In genomic region chr14:14893932-14894652, GRCm38 (mm10) we compare ENCODE assay signal across 8 mouse cellular contexts.
DNase-seq lines count a peak whose midpoint lies in the region; ATAC-seq lines count a peak whose summit lies in the region.

No protein-coding gene starts in this region.

- H3K9me3 ChIP-seq in hindbrain, embryonic 11.5 days (ENCODE audit: control insufficient read depth, low read length) = no peaks in the 10 kb centered on the region
- H3K9me3 ChIP-seq in hindbrain, embryonic 10.5 days = no peaks in the 10 kb centered on the region
- no peaks in the 10 kb centered on the region for H3K9me3 ChIP-seq in kidney, embryonic 14.5 days (ENCODE audit: control insufficient read depth, low read length)

- peak; percentile 26 for DNase-seq in hindbrain, embryonic 11.5 days (ENCODE audit: low spot score)
- no peak for DNase-seq in hindbrain, embryonic 10.5 days (ENCODE audit: low spot score)
- peak; percentile 15 for DNase-seq in NIH3T3 (ENCODE audit: low read depth)
- DNase-seq in cerebellum, adult 9-11 months = peak; percentile 56
- peak; percentile 83 for DNase-seq in retina, postnatal 1 day
- DNase-seq in layer of hippocampus, adult 8-10 months (ENCODE audit: low spot score in 2 of 2) = no peak
- no peak for DNase-seq in left cerebral cortex, postnatal 36 days (ENCODE audit: low spot score in 2 of 2)

- 38% methylated on average over 4 of the region's 4 CpGs for WGBS in hindbrain, embryonic 11.5 days
- WGBS in hindbrain, embryonic 10.5 days = 37% methylated on average over 4 of the region's 4 CpGs
- WGBS in kidney, embryonic 14.5 days = 18% methylated on average over 4 of the region's 4 CpGs

- H3K27me3 ChIP-seq in hindbrain, embryonic 11.5 days (ENCODE audit: control insufficient read depth, insufficient read depth, low read length) = no peaks in the 10 kb centered on the region
- no peaks in the 10 kb centered on the region for H3K27me3 ChIP-seq in hindbrain, embryonic 10.5 days (ENCODE audit: insufficient read depth, poor library complexity, severe bottlenecking)
- H3K27me3 ChIP-seq in kidney, embryonic 14.5 days (ENCODE audit: control insufficient read depth, insufficient read depth, low read length) = no peaks in the 10 kb centered on the region

- H3K4me2 ChIP-seq in hindbrain, embryonic 11.5 days (replicated peaks; ENCODE audit: low read depth, low read length) = no peak overlapping the region
- H3K4me2 ChIP-seq in kidney, embryonic 14.5 days (replicated peaks; ENCODE audit: low read depth, low read length) = no peak overlapping the region

- ATAC-seq in hindbrain, embryonic 11.5 days (ENCODE audit: low FRiP score) = no peak
- ATAC-seq in kidney, embryonic 14.5 days (ENCODE audit: low FRiP score, low TSS enrichment) = peak; percentile 81; the same call in 1 of the 2 replicates

- no peaks in the 10 kb centered on the region for H3K36me3 ChIP-seq in hindbrain, embryonic 11.5 days (ENCODE audit: control insufficient read depth, insufficient read depth, low read length)
- no peaks in the 10 kb centered on the region for H3K36me3 ChIP-seq in hindbrain, embryonic 10.5 days
- no peaks in the 10 kb centered on the region for H3K36me3 ChIP-seq in kidney, embryonic 14.5 days (ENCODE audit: control insufficient read depth, insufficient read depth, low read length)

- no peaks in the 10 kb centered on the region for H3K4me1 ChIP-seq in hindbrain, embryonic 11.5 days (replicated peaks; ENCODE audit: control insufficient read depth, insufficient read depth, low read length)
- H3K4me1 ChIP-seq in hindbrain, embryonic 10.5 days (replicated peaks) = no peaks in the 10 kb centered on the region
- no peaks in the 10 kb centered on the region for H3K4me1 ChIP-seq in kidney, embryonic 14.5 days (ENCODE audit: control insufficient read depth, insufficient read depth, low read length)

- H3K4me3 ChIP-seq in hindbrain, embryonic 11.5 days (ENCODE audit: low read depth, low read length) = no peak overlapping the region
- H3K4me3 ChIP-seq in hindbrain, embryonic 10.5 days = no peak overlapping the region
- no peak overlapping the region for H3K4me3 ChIP-seq in kidney, embryonic 14.5 days (ENCODE audit: low read length)

- no peak overlapping the region for H3K9ac ChIP-seq in hindbrain, embryonic 11.5 days (ENCODE audit: low read depth, low read length)
- no peak overlapping the region for H3K9ac ChIP-seq in kidney, embryonic 14.5 days (ENCODE audit: low read depth, low read length)

- no peak overlapping the region for H3K27ac ChIP-seq in hindbrain, embryonic 11.5 days (ENCODE audit: low read depth, low read length)
- H3K27ac ChIP-seq in hindbrain, embryonic 10.5 days = no peak overlapping the region
- H3K27ac ChIP-seq in kidney, embryonic 14.5 days (ENCODE audit: low read depth, low read length) = no peak overlapping the region

- intact Hi-C loops in left cerebral cortex, postnatal 36 days (cut with DNase I) = no loop called here

Comparison
In these comparisons a context has a peak if more than half of its experiments do, and no peak if none do; other contexts are left out.
1. DNase-seq: peak in hindbrain, embryonic 11.5 days (single experiment), NIH3T3 (single experiment), cerebellum, adult 9-11 months (single experiment) and retina, postnatal 1 day (single experiment); none in hindbrain, embryonic 10.5 days (single experiment), layer of hippocampus, adult 8-10 months (0 of 2) and left cerebral cortex, postnatal 36 days (0 of 2).